Mouse (Mus musculus) spleen, adult 12 weeks (tissue): ENCODE data around the gene Toe1.
"Not testable (repeated sequence)": the region's sequence is repeated elsewhere in the genome, so short reads cannot be mapped to it uniquely, and the experiment has no call there.

Experiments
- DNase-seq: peaks from one replicate; pipeline ENCODE4 v3.0.0; 2022; ENCODE audit warnings: low spot score

Gene Toe1

DNA sequence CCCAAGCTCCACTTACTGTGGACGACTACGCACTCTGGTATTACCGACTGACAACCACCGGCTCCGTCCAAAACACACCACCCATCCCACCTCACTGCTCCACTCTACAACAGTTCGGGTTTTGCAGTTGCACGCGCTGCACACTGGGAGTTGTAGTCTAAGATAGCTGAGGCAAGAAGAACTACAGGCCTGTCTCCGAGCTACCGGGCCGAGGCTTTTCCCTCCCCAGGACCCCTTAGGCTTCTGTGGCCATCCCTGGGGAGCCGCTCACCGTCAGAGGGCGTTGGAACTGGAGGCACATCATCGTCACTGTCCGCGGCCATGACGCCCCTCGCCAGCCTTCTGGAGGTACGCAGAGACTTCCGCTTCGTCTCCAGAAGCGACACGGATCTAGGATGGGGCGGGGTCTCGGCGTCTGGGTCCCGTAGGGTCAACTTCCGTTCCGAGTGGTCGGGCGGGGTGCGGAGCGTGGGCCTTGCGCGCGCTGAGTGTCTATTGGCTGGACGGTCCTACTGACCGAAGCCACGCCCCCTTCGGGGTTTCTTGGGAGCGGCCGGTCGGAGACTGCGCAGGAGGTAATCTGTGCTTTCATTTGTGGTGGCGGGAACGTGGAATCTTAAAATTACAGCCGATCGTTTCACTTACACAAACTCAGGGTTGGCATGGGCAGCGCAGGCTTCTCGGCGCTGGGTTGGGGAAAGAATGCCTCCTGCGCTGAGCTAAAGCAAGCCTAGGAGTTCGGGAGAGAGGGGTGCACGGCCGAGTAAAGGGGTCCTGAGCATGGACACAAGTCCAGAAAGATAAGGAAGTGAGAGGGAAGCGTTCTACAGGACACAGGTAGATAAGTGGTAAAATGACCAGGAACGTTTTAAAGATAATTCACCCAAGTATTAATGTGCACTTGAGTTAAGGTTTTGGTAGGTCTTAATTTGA is at the start of gene Toe1, which contains the start of gene Mutyh:
Toe1 (minus strand) TSS at position 444 of the 933 bp plus-strand sequence.
Mutyh (plus strand) TSS at position 527 of the 933 bp plus-strand sequence.
- DNase-seq = peak; percentile 91

DNA sequence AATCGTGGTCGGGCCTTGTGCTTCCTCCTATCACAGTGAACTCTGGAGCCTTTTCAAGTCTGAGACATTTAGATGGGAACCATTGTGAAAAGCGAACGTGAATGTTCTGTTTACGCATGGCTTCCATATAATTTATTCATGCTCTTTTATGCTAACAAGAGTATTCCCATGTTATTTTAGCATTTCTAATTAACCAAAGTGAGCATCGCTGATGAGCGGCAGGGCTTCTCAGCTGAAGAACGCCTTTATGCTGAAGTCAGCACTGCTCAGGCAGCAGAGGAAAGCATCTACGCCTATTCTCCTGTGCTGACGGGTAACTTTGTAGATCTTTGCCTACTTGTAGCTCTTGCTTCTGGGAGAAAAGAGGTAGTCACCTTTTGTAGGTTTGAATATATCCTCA is 49.8 kb upstream of the Toe1 start:
- DNase-seq = no peak

GRCm38 (mm10) chr4:116854286-116854685 is 46.8 kb upstream of the Toe1 start:
- no peak for DNase-seq

DNA sequence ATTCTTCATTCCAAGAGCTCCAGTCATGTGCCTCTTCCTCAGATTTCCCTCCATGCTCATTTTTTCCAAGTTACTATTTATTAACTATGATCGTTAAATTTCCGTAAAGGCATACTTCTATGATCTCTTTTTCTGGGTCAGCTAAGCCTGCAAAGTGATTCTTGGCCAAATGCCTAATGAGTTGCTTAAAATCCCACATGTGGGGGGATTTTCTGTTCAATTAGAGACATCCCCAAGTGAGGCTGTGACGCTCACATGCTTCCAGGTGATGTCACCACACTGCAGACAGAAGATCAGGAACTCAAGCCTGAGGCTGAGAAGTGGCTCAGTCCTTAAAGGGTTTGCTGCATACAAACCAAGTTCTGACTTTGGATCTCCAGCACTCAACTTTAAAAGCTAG is 42.5 kb upstream of the Toe1 start:
- DNase-seq = no peak

- DNase-seq = no peak
Measured at GRCm38 (mm10) chr4:116844324-116844723, 36.9 kb upstream of the Toe1 start.

- no peak for DNase-seq
Measured at GRCm38 (mm10) chr4:116840841-116841240, 33.4 kb upstream of the Toe1 start.

- not testable (repeated sequence) for DNase-seq
Measured at GRCm38 (mm10) chr4:116840096-116840495, 32.7 kb upstream of the Toe1 start.

DNA sequence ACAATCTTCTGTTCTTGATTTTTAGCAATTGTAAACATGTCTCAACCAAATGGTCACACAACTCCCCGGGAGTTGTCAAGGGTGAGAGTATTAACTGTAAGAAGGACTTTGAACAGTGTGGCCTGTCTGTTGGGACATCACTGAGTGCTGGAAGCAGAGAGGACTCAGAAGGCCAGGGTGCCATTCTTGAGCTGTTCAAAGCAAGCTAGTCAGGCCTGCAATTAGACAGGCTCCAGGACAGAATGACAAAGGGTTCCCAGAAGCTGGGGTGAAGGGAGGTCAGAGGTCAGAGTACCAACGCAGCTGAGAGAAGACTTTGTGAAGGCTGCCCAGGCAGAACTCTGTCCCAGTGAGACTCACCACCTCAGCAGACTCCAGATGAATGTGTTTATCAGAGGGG is 31.6 kb upstream of the Toe1 start:
- no peak for DNase-seq

DNA sequence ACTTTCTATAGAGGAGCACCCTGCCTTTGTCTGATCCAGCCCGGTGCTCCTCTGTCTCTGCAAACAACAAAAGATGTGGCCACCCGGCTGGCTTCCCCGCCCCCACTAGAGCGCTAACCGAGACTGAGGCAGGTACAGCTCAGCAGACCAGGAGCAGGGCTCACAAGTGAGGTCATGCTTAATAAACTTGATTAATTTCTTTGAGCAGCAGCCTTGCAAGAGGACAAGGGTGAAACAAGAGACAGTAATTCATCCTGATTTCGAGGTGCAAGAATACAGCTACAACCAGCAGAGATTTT is 22.6 kb upstream of the Toe1 start:
- DNase-seq = no peak

- no peak for DNase-seq
Measured at GRCm38 (mm10) chr4:116829364-116830069, 22.1 kb upstream of the Toe1 start.

DNA sequence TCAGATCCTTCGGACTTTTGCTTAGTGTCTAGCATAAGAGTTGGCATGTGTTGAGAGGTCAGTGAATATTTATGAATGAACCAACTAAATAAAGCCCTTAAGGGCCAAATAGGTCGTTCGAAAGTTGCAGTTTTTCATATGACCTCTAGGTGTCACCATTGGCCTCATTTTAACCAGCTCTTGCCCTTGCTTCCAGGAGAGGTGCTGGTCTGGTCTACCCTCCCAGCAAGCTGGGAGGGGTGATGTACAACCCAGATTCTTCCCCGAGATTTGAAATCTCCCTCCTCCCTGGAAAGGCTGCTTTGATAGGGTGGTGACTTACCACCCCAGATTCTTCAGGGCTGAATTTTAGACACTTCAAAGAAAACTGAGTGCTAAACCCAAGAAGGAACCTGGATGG is 20.4 kb upstream of the Toe1 start:
- DNase-seq = no peak

- DNase-seq = no peak
Measured at GRCm38 (mm10) chr4:116824541-116825004, 17.1 kb upstream of the Toe1 start.

GRCm38 (mm10) chr4:116821694-116822016 is 14.2 kb upstream of the Toe1 start, which contains the start of gene Hpdl:
Hpdl (minus strand) TSS chr4:116821707.
- DNase-seq = no peak

- peak; percentile 45 for DNase-seq
Measured at GRCm38 (mm10) chr4:116820902-116821693, 13.7 kb upstream of the Toe1 start.

GRCm38 (mm10) chr4:116819968-116820901 is 12.8 kb upstream of the Toe1 start:
- no peak for DNase-seq

DNA sequence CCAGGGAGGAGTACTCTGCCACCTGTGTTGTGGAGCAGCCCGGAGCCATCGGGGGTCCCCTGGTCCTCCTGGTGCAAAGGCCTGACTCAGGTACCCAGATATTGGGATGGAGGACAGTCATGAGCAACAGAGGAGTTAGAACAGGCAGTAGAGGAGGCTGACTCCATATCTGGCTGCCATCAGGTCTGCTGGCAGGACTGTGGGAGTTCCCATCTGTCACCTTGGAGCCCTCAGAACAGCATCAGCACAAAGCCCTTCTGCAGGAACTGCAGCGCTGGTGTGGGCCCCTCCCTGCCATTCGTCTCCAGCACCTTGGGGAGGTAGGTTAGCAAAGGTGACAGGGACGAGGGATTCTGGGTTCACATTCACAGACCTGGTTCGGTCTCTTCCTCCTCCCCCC is 10.0 kb upstream of the Toe1 start:
- no peak for DNase-seq

DNA sequence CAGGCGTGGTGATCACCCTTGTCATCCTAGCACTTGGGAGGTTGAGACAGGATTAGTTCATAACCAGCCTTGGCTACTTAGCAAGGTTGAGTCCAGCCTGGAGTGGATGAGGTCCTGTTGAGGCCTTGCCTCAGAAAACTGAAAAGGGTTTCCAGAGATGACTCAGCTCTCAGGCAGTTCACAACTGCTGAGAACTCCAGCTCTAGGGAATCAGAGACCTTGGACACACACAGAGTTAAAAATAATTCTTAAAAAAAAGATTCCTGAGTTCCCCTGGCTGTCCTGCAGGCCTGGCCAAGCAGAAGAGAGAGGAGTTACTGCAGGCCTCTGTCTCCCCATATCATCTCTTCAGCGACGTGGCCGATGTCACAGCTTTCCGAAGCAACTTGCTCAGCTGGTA is 7.8 kb upstream of the Toe1 start:
- DNase-seq = no peak

GRCm38 (mm10) chr4:116811012-116811411 is 3.6 kb upstream of the Toe1 start:
- DNase-seq = no peak

DNA sequence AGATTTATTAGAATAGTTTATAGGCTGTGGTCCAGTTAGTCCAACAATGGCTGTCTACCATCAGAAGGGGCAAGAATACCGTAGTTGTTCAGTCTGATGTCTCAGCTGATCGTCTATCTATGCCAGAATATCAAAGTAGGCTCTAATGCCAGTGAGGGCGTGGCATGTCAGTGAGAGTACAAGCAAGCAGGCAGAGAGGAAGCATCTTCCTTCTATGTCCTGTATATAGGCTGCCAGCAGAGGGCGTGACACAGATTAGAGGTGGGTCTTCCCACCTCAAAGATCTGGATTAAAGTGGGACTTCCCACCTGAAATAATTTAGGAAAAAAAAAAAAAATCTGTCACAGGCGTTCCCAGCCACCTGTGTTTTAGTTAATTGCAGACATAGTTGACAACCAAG is 7.5 kb downstream of the Toe1 start:
- no peak for DNase-seq

- DNase-seq = no peak
Measured at GRCm38 (mm10) chr4:116796442-116797110, 10.9 kb downstream of the Toe1 start.

GRCm38 (mm10) chr4:116794273-116794672 is 13.2 kb downstream of the Toe1 start:
- DNase-seq = no peak
